Mouse (Mus musculus) lung, adult 10 weeks (tissue): ENCODE measurements around the gene Cxcr4. TPM values are rescaled to one million over a fixed set of nuclear protein-coding genes. Genes with fewer than 3 reads are reported as not detected.

Experiments
- polyA plus RNA-seq: library from polyadenylated mRNA; stranded (reverse); fragments of 350-450 nt; fragmentation: Illumina TruSeq; extraction: RNeasy Lipid Tissue Mini Kit (QIAGEN cat#74804); gene quantifications from one replicate; pipeline ENCODE4 v1.2.3, GENCODE M21; 2014; ENCODE audit warnings: low read depth, low replicate concordance; ENCODE audit not compliant: insufficient read depth

Cxcr4 gene
- polyA plus RNA-seq: 61.6 TPM

GRCm38 (mm10) chr1:128592211-128592741 is at the start of gene Cxcr4:
Cxcr4 (minus strand) TSS chr1:128592293.

Other genes starting within 250 kb of the Cxcr4 start
- gene Mcm6, start 232.6 kb downstream of the Cxcr4 start, polyA plus RNA-seq: 11.3 TPM
- 35.8 TPM for gene Dars, start 174.9 kb downstream of the Cxcr4 start, polyA plus RNA-seq